Mouse (Mus musculus): ENCODE data around the gene Nlrc4. TPM values are rescaled to one million over a fixed set of nuclear protein-coding genes. Genes with fewer than 3 reads are reported as not detected.

Gene Nlrc4
- polyA plus RNA-seq, 2 experiments: 0.16 to 0.26 TPM

GRCm38 (mm10) chr17:74389847-74390246, 69.1 kb downstream of the Nlrc4 start:
- no peak for ATAC-seq (ENCODE audit: low FRiP score, low read depth)
- no peaks in the 10 kb centered on the region for H3K9me3 ChIP-seq (ENCODE audit: control insufficient read depth, low read length)
- no peak overlapping the region for H3K9ac ChIP-seq (ENCODE audit: low read depth, low read length, severe bottlenecking)
- no peak for DNase-seq (ENCODE audit: low spot score)
- no peaks in the 10 kb centered on the region for H3K27me3 ChIP-seq (ENCODE audit: control insufficient read depth, insufficient read depth, low read length)
- H3K36me3 ChIP-seq (ENCODE audit: control insufficient read depth, insufficient read depth, low read length): peaks cover 46% of the 10 kb centered on the region
- no peak overlapping the region for H3K4me2 ChIP-seq (replicated peaks; ENCODE audit: low read depth, low read length, severe bottlenecking)
- no peaks in the 10 kb centered on the region for H3K4me1 ChIP-seq (ENCODE audit: control insufficient read depth, insufficient read depth, low read length)
- WGBS: 83% methylated on average over 3 of the region's 3 CpGs
- H3K4me3 ChIP-seq (replicated peaks; ENCODE audit: low read length): no peak overlapping the region
- no peak overlapping the region for H3K27ac ChIP-seq (replicated peaks; ENCODE audit: low read depth, low read length)
- no peak for TF ChIP-seq POLR2A (IDR thresholded peaks at IDR 0.05; ENCODE audit: borderline replicate concordance, extremely low read depth, insufficient read depth, insufficient read length)

GRCm38 (mm10) chr17:74386657-74387056, 72.3 kb downstream of the Nlrc4 start:
- DNase-seq (ENCODE audit: low spot score): no peak
- Histone ChIP-seq H3K9me3 (ENCODE audit: control insufficient read depth, low read length) (no peaks in the 10 kb centered on the region), H3K36me3 (ENCODE audit: control insufficient read depth, insufficient read depth, low read length) (peaks cover 78% of the 10 kb centered on the region), H3K4me2 (replicated peaks; ENCODE audit: low read depth, low read length, severe bottlenecking) (no peak overlapping the region), H3K9ac (ENCODE audit: low read depth, low read length, severe bottlenecking) (no peak overlapping the region), H3K27ac (replicated peaks; ENCODE audit: low read depth, low read length) (no peak overlapping the region), H3K4me3 (replicated peaks; ENCODE audit: low read length) (no peak overlapping the region), H3K27me3 (ENCODE audit: control insufficient read depth, insufficient read depth, low read length) (no peaks in the 10 kb centered on the region), H3K4me1 (ENCODE audit: control insufficient read depth, insufficient read depth, low read length) (no peaks in the 10 kb centered on the region)
- no peak for TF ChIP-seq POLR2A (IDR thresholded peaks at IDR 0.05; ENCODE audit: borderline replicate concordance, extremely low read depth, insufficient read depth, insufficient read length)
- no peak for ATAC-seq (ENCODE audit: low FRiP score, low read depth)

GRCm38 (mm10) chr17:74376916-74377315, 82.0 kb downstream of the Nlrc4 start:
- Histone ChIP-seq H3K4me2 (replicated peaks; ENCODE audit: low read depth, low read length, severe bottlenecking) (no peak overlapping the region), H3K27ac (replicated peaks; ENCODE audit: low read depth, low read length) (no peak overlapping the region), H3K9me3 (ENCODE audit: control insufficient read depth, low read length) (no peaks in the 10 kb centered on the region), H3K36me3 (ENCODE audit: control insufficient read depth, insufficient read depth, low read length) (peaks cover 74% of the 10 kb centered on the region), H3K4me3 (replicated peaks; ENCODE audit: low read length) (no peak overlapping the region), H3K27me3 (ENCODE audit: control insufficient read depth, insufficient read depth, low read length) (no peaks in the 10 kb centered on the region), H3K4me1 (ENCODE audit: control insufficient read depth, insufficient read depth, low read length) (no peaks in the 10 kb centered on the region), H3K9ac (ENCODE audit: low read depth, low read length, severe bottlenecking) (no peak overlapping the region)
- no peak for TF ChIP-seq POLR2A (IDR thresholded peaks at IDR 0.05; ENCODE audit: borderline replicate concordance, extremely low read depth, insufficient read depth, insufficient read length)
- no peak for ATAC-seq (ENCODE audit: low FRiP score, low read depth)
- 88% methylated on average over 1 of the region's 1 CpGs for WGBS
- no peak for DNase-seq (ENCODE audit: low spot score)

Other genes with a start within 250 kb of the Nlrc4 start
- 73.6 and 75.0 TPM in 2 replicates for gene Memo1, start 163.6 kb downstream of the Nlrc4 start, polyA plus RNA-seq (2012; rRNA removed)
- 97.1 and 98.9 TPM in 2 replicates for gene Memo1, start 163.6 kb downstream of the Nlrc4 start, polyA plus RNA-seq (2014; fragmentation: Nextera tagmentation; extraction: Ambion mirVana)
- 99.4 and 130 TPM in 2 replicates for gene Dpy30, start 135.2 kb downstream of the Nlrc4 start, polyA plus RNA-seq (2012; rRNA removed)
- gene Dpy30, start 135.2 kb downstream of the Nlrc4 start, polyA plus RNA-seq (2014; fragmentation: Nextera tagmentation; extraction: Ambion mirVana): 184 and 204 TPM in 2 replicates
- 23.7 and 24.0 TPM in 2 replicates for gene Spast, start 120.2 kb downstream of the Nlrc4 start, polyA plus RNA-seq (2012; rRNA removed)
- gene Spast, start 120.2 kb downstream of the Nlrc4 start, polyA plus RNA-seq (2014; fragmentation: Nextera tagmentation; extraction: Ambion mirVana): 28.3 and 32.4 TPM in 2 replicates
- gene Slc30a6, start 63.5 kb downstream of the Nlrc4 start, polyA plus RNA-seq (2012; rRNA removed): 38.8 and 43.8 TPM in 2 replicates
- 36.4 and 41.1 TPM in 2 replicates for gene Slc30a6, start 63.5 kb downstream of the Nlrc4 start, polyA plus RNA-seq (2014; fragmentation: Nextera tagmentation; extraction: Ambion mirVana)
- 35.5 and 36.9 TPM in 2 replicates for gene Yipf4, start 30.4 kb upstream of the Nlrc4 start, polyA plus RNA-seq (2012; rRNA removed)
- 72.0 and 73.1 TPM in 2 replicates for gene Yipf4, start 30.4 kb upstream of the Nlrc4 start, polyA plus RNA-seq (2014; fragmentation: Nextera tagmentation; extraction: Ambion mirVana)
- gene Birc6, start 69.2 kb upstream of the Nlrc4 start, polyA plus RNA-seq (2012; rRNA removed): 96.5 and 119 TPM in 2 replicates
- 87.3 and 98.7 TPM in 2 replicates for gene Birc6, start 69.2 kb upstream of the Nlrc4 start, polyA plus RNA-seq (2014; fragmentation: Nextera tagmentation; extraction: Ambion mirVana)

Measured in limb, embryonic 14.5 days (tissue).